Mouse (Mus musculus): Measurements from ENCODE around the gene Il31ra.

- TF ChIP-seq CTCF (IDR thresholded peaks at IDR 0.05; ENCODE audit: low read depth) (no peak), EP300 (IDR thresholded peaks at IDR 0.05; ENCODE audit: low read depth) (no peak)
These were observed 93.7 kb downstream of the Il31ra start for GRCm38 (mm10) chr13:112500466-112500865.

Data from heart, postnatal 0 days (tissue).